Mouse (Mus musculus) heart, adult 8-10 months (tissue): ENCODE results near the gene 1700020D05Rik. TPM values are rescaled to one million over a fixed set of nuclear protein-coding genes. Genes with fewer than 3 reads are reported as not detected.

Source experiments
- DNase-seq: peaks from one replicate; pipeline ENCODE4 v3.0.0; 2022; ENCODE audit warnings: low spot score
- total RNA-seq, 4 experiments: library from RNA; stranded (reverse); gene quantifications; 2 replicates each; pipeline ENCODE4 v1.2.4; 2022

Gene 1700020D05Rik
- total RNA-seq, 4 experiments from 2014 or later, result 0.52 to 1.4 (median 0.81) TPM

- no peak for DNase-seq
Measured at GRCm38 (mm10) chr19:5475069-5475714, 28.4 kb downstream of the 1700020D05Rik start.

- no peak for DNase-seq
Measured at GRCm38 (mm10) chr19:5474281-5475068, 29.1 kb downstream of the 1700020D05Rik start.

- DNase-seq, result peak; percentile 85
Measured at GRCm38 (mm10) chr19:5473720-5474119, 29.9 kb downstream of the 1700020D05Rik start, which contains the start of gene Efemp2. Gene Efemp2 (plus strand): TSS chr19:5473954.

- DNase-seq, result no peak
Measured at GRCm38 (mm10) chr19:5472857-5473256, 30.7 kb downstream of the 1700020D05Rik start.

GRCm38 (mm10) chr19:5471846-5472245, 31.7 kb downstream of the 1700020D05Rik start:
- DNase-seq, result no peak

- no peak for DNase-seq
Measured at GRCm38 (mm10) chr19:5468374-5468773, 35.2 kb downstream of the 1700020D05Rik start, which contains the start of gene Ctsw. Gene Ctsw (minus strand): TSS chr19:5468507.

GRCm38 (mm10) chr19:5466916-5467500, 36.6 kb downstream of the 1700020D05Rik start:
- no peak for DNase-seq

- DNase-seq, result no peak
Measured at GRCm38 (mm10) chr19:5465037-5465436, 38.5 kb downstream of the 1700020D05Rik start.

- no peak for DNase-seq
Measured at GRCm38 (mm10) chr19:5463791-5464562, 39.6 kb downstream of the 1700020D05Rik start.

GRCm38 (mm10) chr19:5463212-5463611, 40.4 kb downstream of the 1700020D05Rik start:
- DNase-seq, result no peak

- DNase-seq, result no peak
Measured at GRCm38 (mm10) chr19:5461411-5461810, 42.2 kb downstream of the 1700020D05Rik start.

GRCm38 (mm10) chr19:5460465-5460911, 43.1 kb downstream of the 1700020D05Rik start, which contains the start of gene Fibp:
Gene Fibp (plus strand): TSS chr19:5460615.
- peak; percentile 86 for DNase-seq

GRCm38 (mm10) chr19:5459896-5460295, 43.7 kb downstream of the 1700020D05Rik start:
- no peak for DNase-seq

- DNase-seq, result no peak
Measured at GRCm38 (mm10) chr19:5459019-5459418, 44.6 kb downstream of the 1700020D05Rik start.

GRCm38 (mm10) chr19:5457746-5458442, 45.7 kb downstream of the 1700020D05Rik start, which contains the start of gene Ccdc85b:
Gene Ccdc85b (minus strand): TSS chr19:5457894.
- DNase-seq, result no peak

- DNase-seq, result peak; percentile 95
Measured at GRCm38 (mm10) chr19:5456922-5457745, 46.5 kb downstream of the 1700020D05Rik start.

GRCm38 (mm10) chr19:5456241-5456921, 47.2 kb downstream of the 1700020D05Rik start:
- DNase-seq, result peak; percentile 74

- DNase-seq, result no peak
Measured at GRCm38 (mm10) chr19:5455568-5455967, 48.0 kb downstream of the 1700020D05Rik start.

- DNase-seq, result no peak
Measured at GRCm38 (mm10) chr19:5455037-5455436, 48.5 kb downstream of the 1700020D05Rik start.
